1 mouse cellular context compared by ENCODE assay signal in the genomic region with DNA sequence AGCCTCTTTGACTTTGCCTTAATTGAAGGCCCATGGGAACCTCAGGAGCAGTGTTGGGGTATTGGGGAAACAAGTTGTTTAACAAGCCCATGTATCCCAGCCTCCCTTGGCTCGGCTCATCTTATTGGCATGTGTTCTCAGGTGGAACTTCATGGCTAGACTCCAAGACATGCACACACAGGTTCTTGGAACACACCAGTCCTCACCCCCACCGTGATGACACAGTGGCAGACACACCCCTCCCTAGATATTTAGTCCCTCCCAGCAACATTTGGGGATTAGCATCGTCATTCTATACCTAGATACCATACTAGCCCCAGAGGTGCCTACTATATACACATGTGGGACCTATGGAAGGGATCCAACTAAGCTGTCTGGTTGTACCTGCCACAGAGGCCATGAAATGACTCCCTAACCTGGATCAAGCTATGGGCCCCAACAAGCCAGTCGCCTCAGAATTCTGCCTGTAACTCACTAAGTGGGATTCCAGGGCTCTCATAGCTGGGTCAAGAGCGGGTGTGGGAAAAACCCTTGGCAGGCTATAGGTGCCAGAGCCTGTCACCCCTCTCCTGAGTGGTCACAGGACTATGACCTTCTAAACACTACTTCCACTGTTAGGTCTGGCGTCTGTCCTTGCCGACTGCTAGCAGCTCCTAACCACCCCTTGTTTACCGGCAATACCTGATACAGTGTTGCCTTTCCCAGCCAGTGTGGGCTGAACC.
TF ChIP-seq lines count a peak whose summit lies in the region.

No protein-coding gene starts in this region.

TF ChIP-seq in MEL, 35 proteins besides CTCF, POLR2A, EP300 and RAD21 (continued from another document):
- no peak for TF ChIP-seq POLR2AphosphoS5 (IDR thresholded peaks at IDR 0.05; ENCODE audit: borderline replicate concordance, low read depth, low read length)
- no peak for TF ChIP-seq MYC (IDR thresholded peaks at IDR 0.05; ENCODE audit: low read depth, low read length)
